Mouse (Mus musculus): Measurements from ENCODE around the gene Tbcel.

- TF ChIP-seq EP300 (IDR thresholded peaks at IDR 0.05; ENCODE audit: low read depth in 1 of 2, low read length in 2 of 2) (no peak), MXI1 (IDR thresholded peaks at IDR 0.05; ENCODE audit: low read depth, low read length) (no peak), GATA1 (IDR thresholded peaks at IDR 0.05; ENCODE audit: low read depth, low read length) (no peak), JUND (IDR thresholded peaks at IDR 0.05; ENCODE audit: low read depth, low read length) (no peak), POLR2AphosphoS2 (IDR thresholded peaks at IDR 0.05; ENCODE audit: low read length) (no peak), CTCF (IDR thresholded peaks at IDR 0.05 in 2 of 3, conservative IDR thresholded peaks at IDR 0.05 in 1 of 3; ENCODE audit: control insufficient read depth in 1 of 3, insufficient read depth in 1 of 3, low read depth in 2 of 3, low read length in 3 of 3, poor library complexity in 1 of 3, severe bottlenecking in 1 of 3) (no peak), HCFC1 (IDR thresholded peaks at IDR 0.05; ENCODE audit: low read depth, low read length) (no peak)
Measured at GRCm38 (mm10) chr9:42392927-42393326, 114.7 kb downstream of the Tbcel start.

Data from MEL (cell line).